Mouse (Mus musculus) neural tube, embryonic 13.5 days (tissue): ENCODE results near the gene Gm17617. TPM values are rescaled to one million over a fixed set of nuclear protein-coding genes. Genes with fewer than 3 reads are reported as not detected.
A peak's percentile ranks its signal among the peaks of the same experiment; 100 is the strongest.

ENCODE experiments used
- ATAC-seq: fragments of 200-750 bp; cut with Nextera tagmentation; 2 replicates; pipeline ENCODE4 v1.8.0; 2017; ENCODE audit warnings: low read depth, mild to moderate bottlenecking, moderate TSS enrichment, moderate library complexity
- H3K27ac ChIP-seq: fragments of 300-500 bp; sonication (generic); replicated peaks from 2 replicates; pipeline ENCODE4 v1.5.1; 2015; ENCODE audit warnings: moderate library complexity, mild to moderate bottlenecking, inconsistent platforms
- H3K27me3 ChIP-seq: fragments of 300-500 bp; sonication (generic); 2 replicates; pipeline ENCODE4 v1.6.1; 2015; ENCODE audit warnings: mild to moderate bottlenecking, inconsistent platforms
- H3K36me3 ChIP-seq: fragments of 300-500 bp; sonication (generic); 2 replicates; pipeline ENCODE4 v1.6.1; 2015; ENCODE audit warnings: mild to moderate bottlenecking, inconsistent platforms
- H3K4me1 ChIP-seq: fragments of 300-500 bp; sonication (generic); replicated peaks from 2 replicates; pipeline ENCODE4 v1.6.1; 2015; ENCODE audit warnings: inconsistent platforms
- H3K4me2 ChIP-seq: fragments of 300-500 bp; sonication (generic); 2 replicates; pipeline ENCODE4 v1.6.1; 2015; ENCODE audit warnings: inconsistent platforms, mild to moderate bottlenecking, moderate library complexity
- H3K4me3 ChIP-seq: fragments of 300-500 bp; sonication (generic); 2 replicates; pipeline ENCODE4 v1.5.1; 2015; ENCODE audit warnings: mild to moderate bottlenecking, inconsistent platforms
- H3K9ac ChIP-seq: fragments of 300-500 bp; sonication (generic); 2 replicates; pipeline ENCODE4 v1.6.1; 2015; ENCODE audit warnings: moderate library complexity, mild to moderate bottlenecking, inconsistent platforms
- H3K9me3 ChIP-seq: fragments of 300-500 bp; sonication (generic); 2 replicates; pipeline ENCODE4 v1.6.1; 2016; ENCODE audit warnings: inconsistent platforms
- WGBS: fragments of 180-500 bp; shearing (Covaris S2); methylation state at CpG from one replicate; pipeline ENCODE4 v1.1.7; 2015; 5-methylcytosine and 5-hydroxymethylcytosine counted together
- polyA plus RNA-seq: library from polyadenylated mRNA; unstranded; fragments of >200 nt; fragmentation: Nextera tagmentation; extraction: Ambion mirVana; gene quantifications from 2 replicates; pipeline ENCODE4 v1.2.1, GENCODE M21; 2015

Gm17617 gene
- polyA plus RNA-seq, 1 experiment from 2014 or later, result not detected

DNA sequence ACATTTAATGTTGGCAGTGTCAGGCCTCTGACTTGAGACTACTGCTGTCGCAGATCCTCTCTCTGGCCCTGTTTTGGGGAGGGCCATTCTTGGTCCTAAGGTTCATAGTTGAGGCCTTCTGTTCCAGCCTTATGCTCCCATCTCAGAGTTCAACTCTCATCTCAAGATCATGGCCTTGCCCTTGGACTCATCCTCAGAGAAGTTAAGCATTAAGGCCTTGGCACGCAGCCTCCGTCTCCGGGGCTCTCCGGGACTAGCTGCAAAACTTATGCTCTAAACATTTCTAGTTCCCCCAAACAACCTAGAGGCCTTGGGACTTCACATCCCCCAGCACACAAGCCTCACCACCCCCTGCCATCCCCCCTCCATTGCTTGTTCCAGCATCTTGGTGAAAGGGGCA is 34.9 kb upstream of the Gm17617 start:
- 95% methylated on average over 5 of the region's 5 CpGs for WGBS
- ATAC-seq, result no peak
- no peaks in the 10 kb centered on the region for H3K27me3 ChIP-seq
- 0 out of 2 replicates have a peak overlapping the region, but pooled peaks have one; percentile 1 for H3K9ac ChIP-seq
- no peaks in the 10 kb centered on the region for H3K36me3 ChIP-seq
- H3K27ac ChIP-seq, result peak overlapping the region; percentile 52
- H3K4me2 ChIP-seq, result no peak overlapping the region
- no peak overlapping the region for H3K4me3 ChIP-seq
- peaks cover 41% of the 10 kb centered on the region for H3K4me1 ChIP-seq
- H3K9me3 ChIP-seq, result no peaks in the 10 kb centered on the region

DNA sequence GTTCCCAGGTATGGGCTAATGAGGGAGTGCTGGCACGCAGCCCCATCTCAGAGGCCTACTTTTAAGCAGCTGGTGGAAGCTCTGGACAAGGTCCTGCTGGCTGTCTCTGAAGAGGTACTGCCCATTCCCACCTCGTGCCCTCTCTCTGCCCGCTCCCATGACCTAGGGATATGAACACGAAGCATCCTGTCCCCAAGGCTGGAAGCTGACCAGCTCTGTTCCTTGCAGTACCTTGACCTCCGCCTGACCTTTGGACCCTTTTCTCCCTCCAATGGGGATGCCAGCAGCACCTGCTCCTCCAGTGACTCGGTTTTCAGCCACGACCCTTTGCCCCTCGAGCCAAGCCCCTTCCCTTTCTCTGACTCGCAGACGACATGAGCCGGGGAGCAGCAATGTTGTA is 34.5 kb upstream of the Gm17617 start:
- Histone ChIP-seq H3K4me1 (peaks cover 41% of the 10 kb centered on the region), H3K27me3 (no peaks in the 10 kb centered on the region), H3K9me3 (no peaks in the 10 kb centered on the region), H3K4me3 (no peak overlapping the region), H3K36me3 (no peaks in the 10 kb centered on the region), H3K4me2 (no peak overlapping the region), H3K9ac (no peak overlapping the region), H3K27ac (no peak overlapping the region)
- WGBS, result 76% methylated on average over 11 of the region's 11 CpGs
- ATAC-seq, result no peak

GRCm38 (mm10) chr13:55166806-55167725 is 33.7 kb upstream of the Gm17617 start:
- no peaks in the 10 kb centered on the region for H3K27me3 ChIP-seq
- H3K27ac ChIP-seq, result no peak overlapping the region
- peaks cover 34% of the 10 kb centered on the region for H3K4me1 ChIP-seq
- H3K4me2 ChIP-seq, result no peak overlapping the region
- H3K36me3 ChIP-seq, result no peaks in the 10 kb centered on the region
- no peak overlapping the region for H3K9ac ChIP-seq
- WGBS, result 88% methylated on average over 32 of the region's 32 CpGs
- H3K4me3 ChIP-seq, result no peak overlapping the region
- no peak for ATAC-seq
- H3K9me3 ChIP-seq, result no peaks in the 10 kb centered on the region

- H3K27me3 ChIP-seq, result no peaks in the 10 kb centered on the region
- H3K36me3 ChIP-seq, result no peaks in the 10 kb centered on the region
- ATAC-seq, result no peak
- H3K4me3 ChIP-seq, result no peak overlapping the region
- peaks cover 22% of the 10 kb centered on the region for H3K4me1 ChIP-seq
- H3K27ac ChIP-seq, result no peak overlapping the region
- H3K9ac ChIP-seq, result no peak overlapping the region
- WGBS, result 94% methylated on average over 16 of the region's 16 CpGs
- no peaks in the 10 kb centered on the region for H3K9me3 ChIP-seq
- H3K4me2 ChIP-seq, result no peak overlapping the region
These were observed 32.5 kb upstream of the Gm17617 start for GRCm38 (mm10) chr13:55165831-55166339.

- Histone ChIP-seq H3K9me3 (no peaks in the 10 kb centered on the region), H3K4me3 (no peak overlapping the region), H3K36me3 (no peaks in the 10 kb centered on the region), H3K4me2 (no peak overlapping the region), H3K27me3 (no peaks in the 10 kb centered on the region), H3K9ac (no peak overlapping the region), H3K4me1 (peaks cover 9% of the 10 kb centered on the region), H3K27ac (no peak overlapping the region)
- 64% methylated on average over 5 of the region's 5 CpGs for WGBS
- no peak for ATAC-seq
These were observed 30.2 kb upstream of the Gm17617 start for GRCm38 (mm10) chr13:55163553-55163952.

DNA sequence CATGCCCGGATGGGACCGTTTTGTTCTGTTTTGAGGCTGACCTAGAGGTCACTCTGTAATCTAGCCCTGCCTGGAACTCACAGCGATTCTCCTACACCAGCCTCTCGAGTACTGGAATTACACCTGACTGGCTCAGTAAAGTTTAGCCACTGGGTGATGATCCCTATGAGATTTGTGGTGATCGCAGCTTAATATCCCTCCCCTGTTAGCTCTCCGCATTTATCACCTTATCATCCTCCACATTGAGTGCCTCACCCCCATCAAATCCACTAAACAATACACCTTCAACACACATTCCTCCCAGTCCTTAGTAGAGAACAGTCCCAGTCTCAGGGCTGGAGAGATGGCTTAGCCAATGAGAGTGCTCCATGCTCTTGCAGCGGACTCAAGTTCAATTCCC is 29.0 kb upstream of the Gm17617 start:
- Histone ChIP-seq H3K9ac (no peak overlapping the region), H3K4me1 (no peaks in the 10 kb centered on the region), H3K4me3 (no peak overlapping the region), H3K27me3 (no peaks in the 10 kb centered on the region), H3K9me3 (no peaks in the 10 kb centered on the region), H3K4me2 (no peak overlapping the region), H3K36me3 (no peaks in the 10 kb centered on the region), H3K27ac (no peak overlapping the region)
- ATAC-seq, result no peak
- 70% methylated on average over 7 of the region's 7 CpGs for whole genome bisulfite sequencing

DNA sequence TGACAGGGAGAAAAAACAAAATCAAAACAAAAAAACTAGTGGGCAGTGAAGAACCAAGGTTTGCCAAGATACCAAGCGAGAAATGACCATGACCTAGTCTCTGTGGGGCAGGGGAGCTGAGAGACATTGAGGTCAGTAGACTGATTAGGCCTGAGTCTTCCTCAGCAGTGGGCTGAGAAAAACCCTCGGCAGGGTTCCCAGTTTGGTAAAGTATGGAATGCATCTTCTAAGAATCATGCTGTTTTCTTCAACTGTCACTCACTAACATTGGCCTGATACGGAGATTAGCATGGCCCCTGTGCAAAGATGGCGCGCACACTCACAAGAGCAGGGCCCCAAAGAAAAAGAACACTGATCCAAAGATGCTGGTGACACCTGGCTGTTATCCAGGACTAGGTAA is 20.6 kb upstream of the Gm17617 start:
- Histone ChIP-seq H3K36me3 (no peaks in the 10 kb centered on the region), H3K4me2 (no peak overlapping the region), H3K27ac (no peak overlapping the region), H3K27me3 (peaks cover 41% of the 10 kb centered on the region), H3K9me3 (no peaks in the 10 kb centered on the region), H3K9ac (no peak overlapping the region), H3K4me3 (no peak overlapping the region), H3K4me1 (peaks cover 14% of the 10 kb centered on the region)
- ATAC-seq, result no peak
- WGBS, result 87% methylated on average over 5 of the region's 5 CpGs

GRCm38 (mm10) chr13:55152621-55153415 is 19.5 kb upstream of the Gm17617 start, which contains the start of gene Fgfr4:
Fgfr4 (plus strand) TSS chr13:55152640.
- peak; percentile 53; the same call in 1 of the 2 replicates for ATAC-seq
- Histone ChIP-seq H3K4me2 (peak within 1 kb of the TSS; percentile 97), H3K9me3 (no peaks in the 10 kb centered on the region), H3K9ac (peak within 1 kb of the TSS; percentile 70), H3K4me3 (peak within 1 kb of the TSS; percentile 53), H3K27me3 (peaks cover 41% of the 10 kb centered on the region), H3K4me1 (peaks cover 14% of the 10 kb centered on the region), H3K27ac (no peak within 1 kb of the TSS), H3K36me3 (no peaks in the 10 kb centered on the region)
- 1% methylated on average over 56 of the region's 68 CpGs for WGBS

- ATAC-seq, result no peak
- 77% methylated on average over 2 of the region's 2 CpGs for WGBS
These were observed 6.9 kb upstream of the Gm17617 start for GRCm38 (mm10) chr13:55140271-55140670.

GRCm38 (mm10) chr13:55135382-55135781 is 2.0 kb upstream of the Gm17617 start:
- Histone ChIP-seq H3K4me3 (no peak overlapping the region), H3K4me2 (no peak overlapping the region), H3K27ac (no peak overlapping the region), H3K9ac (no peak overlapping the region), H3K36me3 (peaks cover 40% of the 10 kb centered on the region), H3K27me3 (no peaks in the 10 kb centered on the region), H3K4me1 (peaks cover 3% of the 10 kb centered on the region; the same call in 1 of the 2 replicates), H3K9me3 (no peaks in the 10 kb centered on the region)
- no peak for ATAC-seq
- WGBS, result 6% methylated on average over 5 of the region's 5 CpGs

More at GRCm38 (mm10) chr13:55140271-55140670, 6.9 kb upstream of the Gm17617 start:
- Histone ChIP-seq H3K4me2 (no peak overlapping the region), H3K9me3 (no peaks in the 10 kb centered on the region), H3K9ac (no peak overlapping the region), H3K4me1 (peaks cover under 1% of the 10 kb centered on the region; the same call in 1 of the 2 replicates), H3K27me3 (no peaks in the 10 kb centered on the region), H3K36me3 (no peaks in the 10 kb centered on the region), H3K27ac (no peak overlapping the region), H3K4me3 (no peak overlapping the region)

- Histone ChIP-seq H3K36me3 (peaks cover 66% of the 10 kb centered on the region), H3K9me3 (no peaks in the 10 kb centered on the region)
- 93% methylated on average over 6 of the region's 6 CpGs for WGBS
These were observed 8.4 kb downstream of the Gm17617 start for GRCm38 (mm10) chr13:55124903-55125302.

DNA sequence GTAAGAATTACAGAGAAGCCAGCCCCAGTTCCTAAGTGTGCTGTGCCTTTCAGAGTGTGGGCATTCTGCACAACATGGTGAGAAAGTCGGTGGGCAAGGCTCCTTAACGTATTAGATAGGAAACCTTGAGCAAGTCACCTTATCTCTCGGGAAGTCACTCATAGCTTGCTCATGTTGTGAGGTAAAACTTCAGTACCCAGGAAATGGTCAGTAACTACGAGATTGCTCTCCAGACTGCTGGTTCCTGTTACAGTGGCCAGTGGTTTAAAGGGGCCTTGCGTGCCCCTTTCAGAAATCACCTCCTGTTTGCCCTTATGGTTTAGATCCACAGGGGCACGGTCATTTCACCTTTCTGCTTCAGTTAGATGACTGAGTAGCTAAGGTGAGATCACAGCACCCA is 19.0 kb downstream of the Gm17617 start:
- Histone ChIP-seq H3K9ac (no peak overlapping the region), H3K4me1 (no peaks in the 10 kb centered on the region), H3K9me3 (no peaks in the 10 kb centered on the region), H3K27ac (no peak overlapping the region), H3K36me3 (peaks cover 65% of the 10 kb centered on the region), H3K27me3 (no peaks in the 10 kb centered on the region), H3K4me3 (no peak overlapping the region), H3K4me2 (no peak overlapping the region)
- no peak for ATAC-seq
- 90% methylated on average over 6 of the region's 6 CpGs for WGBS

More at GRCm38 (mm10) chr13:55124903-55125302, 8.4 kb downstream of the Gm17617 start:
- H3K9ac ChIP-seq, result no peak overlapping the region
- no peak for ATAC-seq
- H3K27ac ChIP-seq, result no peak overlapping the region
- H3K4me1 ChIP-seq, result no peaks in the 10 kb centered on the region
- H3K4me3 ChIP-seq, result no peak overlapping the region
- H3K4me2 ChIP-seq, result no peak overlapping the region
- H3K27me3 ChIP-seq, result no peaks in the 10 kb centered on the region
